Mouse (Mus musculus) G1E (cell line): ENCODE measurements around the gene Coro1c. TPM values are rescaled to one million over a fixed set of nuclear protein-coding genes. Genes with fewer than 3 reads are reported as not detected.

ENCODE experiments used
- ATAC-seq: 2 replicates; pipeline ENCODE4 v1.8.0; 2016; ENCODE audit warnings: mild to moderate bottlenecking; ENCODE audit not compliant: insufficient number of reproducible peaks, poor library complexity, low FRiP score, severe bottlenecking; ENCODE audit errors: extremely low read depth
- DNase-seq: peaks from one replicate; pipeline ENCODE4 v3.0.0; 2012; ENCODE audit warnings: low spot score
- H3K27me3 ChIP-seq: 2 replicates; pipeline ENCODE4 v1.6.1; 2012; ENCODE audit warnings: mild to moderate bottlenecking, low read length, inconsistent platforms; ENCODE audit not compliant: insufficient read depth
- H3K36me3 ChIP-seq: replicated peaks from 2 replicates; pipeline ENCODE3; 2012; ENCODE audit warnings: mild to moderate bottlenecking, inconsistent platforms
- H3K4me1 ChIP-seq: 2 replicates; pipeline ENCODE4 v1.6.1; 2012; ENCODE audit warnings: low read depth, low read length, inconsistent platforms, mixed read lengths; ENCODE audit not compliant: insufficient read depth
- H3K4me3 ChIP-seq: 2 replicates; pipeline ENCODE4 v1.5.1; 2012; ENCODE audit warnings: low read depth, mild to moderate bottlenecking, inconsistent platforms, low read length, moderate library complexity, mixed read lengths
- H3K9me3 ChIP-seq: replicated peaks from 2 replicates; pipeline ENCODE4 v1.6.1; 2012; ENCODE audit warnings: inconsistent platforms
- CTCF ChIP-seq: IDR thresholded peaks from 2 replicates; pipeline ENCODE4 v1.5.1; 2012; ENCODE audit warnings: low read depth, low read length, inconsistent platforms, mixed read lengths
- GATA1 ChIP-seq: IDR thresholded peaks from 2 replicates; pipeline ENCODE4 v1.6.1; 2012; ENCODE audit warnings: borderline replicate concordance, low read length, inconsistent platforms, mixed read lengths
- GATA2 ChIP-seq: IDR thresholded peaks from 2 replicates; pipeline ENCODE4 v1.6.1; 2012; ENCODE audit warnings: low read depth, low read length, inconsistent platforms, borderline replicate concordance
- POLR2AphosphoS5 ChIP-seq: IDR thresholded peaks from 2 replicates; pipeline ENCODE4 v1.6.1; 2012; ENCODE audit warnings: low read depth, low read length, inconsistent platforms; ENCODE audit not compliant: insufficient replicate concordance
- TAL1 ChIP-seq: conservative IDR thresholded peaks from 2 replicates; pipeline ENCODE4 v1.6.1; 2012; ENCODE audit warnings: low read depth, low read length, inconsistent platforms, mixed read lengths
- polyA plus RNA-seq: library from polyadenylated mRNA; stranded (reverse); fragments of >175 nt; gene quantifications from 2 replicates; pipeline ENCODE4 v1.2.3, GENCODE M21; 2012
- total RNA-seq, 2 experiments: library from RNA; stranded (forward) in 1 of 2; stranded (reverse) in 1 of 2; fragments of 200-1000 nt in 1 of 2; fragments of >200 nt in 1 of 2; fragmentation: Nextera tagmentation in 1 of 2; gene quantifications; 2 replicates each; pipeline ENCODE4 v1.2.3; 2014 to 2017

Gene Coro1c
- total and polyA plus RNA-seq, 3 experiments, result 59.1 to 77.5 (median 70.5) TPM

DNA sequence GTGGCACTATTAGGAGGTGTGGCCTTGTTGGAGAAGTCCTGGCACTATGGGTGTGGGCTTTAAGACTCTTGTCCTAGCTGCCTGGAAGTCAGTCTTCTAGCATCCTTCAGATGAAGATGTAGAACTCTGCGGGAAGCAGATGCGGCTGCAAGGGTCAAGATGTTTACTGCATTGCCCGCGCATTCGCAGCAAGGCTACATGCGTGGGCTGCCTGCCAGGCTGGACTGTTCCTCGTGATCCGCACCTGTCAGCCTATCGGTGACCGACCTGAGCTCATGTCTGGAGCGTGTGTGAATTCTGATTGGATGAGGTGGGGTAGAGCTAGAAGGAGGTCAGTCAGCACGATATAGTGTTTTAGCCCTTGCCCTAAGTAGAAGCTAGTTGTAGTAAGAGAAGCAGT, 44.6 kb downstream of the Coro1c start:
- Histone ChIP-seq H3K4me1 (peaks cover 15% of the 10 kb centered on the region), H3K36me3 (peaks cover 90% of the 10 kb centered on the region), H3K9me3 (no peaks in the 10 kb centered on the region), H3K4me3 (no peak overlapping the region), H3K27me3 (no peaks in the 10 kb centered on the region)
- TF ChIP-seq GATA2 (no peak), GATA1 (no peak), CTCF (no peak), POLR2AphosphoS5 (no peak), TAL1 (no peak)
- DNase-seq (no peak), ATAC-seq (no peak)

DNA sequence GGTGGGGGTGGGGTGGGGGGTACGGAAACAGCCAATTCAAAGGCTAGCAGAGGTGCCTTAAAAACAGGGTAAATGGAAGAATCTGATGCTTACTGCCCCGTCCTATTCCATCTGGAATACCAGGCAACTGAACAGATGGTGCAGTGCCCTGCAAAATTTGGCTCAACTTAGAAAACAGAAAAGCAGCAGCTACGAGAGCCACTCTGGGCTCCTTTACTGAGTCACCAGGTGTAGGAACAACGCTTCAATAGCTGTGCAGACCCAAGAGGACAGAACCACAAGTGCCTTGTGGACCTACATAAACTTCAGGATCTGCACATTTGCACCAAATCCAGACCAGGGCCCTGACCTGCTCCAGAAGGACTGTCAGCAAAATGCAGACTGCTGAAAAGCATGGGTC, 46.1 kb downstream of the Coro1c start:
- Histone ChIP-seq H3K4me1 (peaks cover 14% of the 10 kb centered on the region), H3K27me3 (no peaks in the 10 kb centered on the region), H3K9me3 (no peaks in the 10 kb centered on the region), H3K36me3 (peaks cover 93% of the 10 kb centered on the region), H3K4me3 (no peak overlapping the region)
- TF ChIP-seq CTCF (no peak), GATA2 (no peak), GATA1 (no peak), POLR2AphosphoS5 (no peak), TAL1 (no peak)
- no peak for DNase-seq
- no peak for ATAC-seq

DNA sequence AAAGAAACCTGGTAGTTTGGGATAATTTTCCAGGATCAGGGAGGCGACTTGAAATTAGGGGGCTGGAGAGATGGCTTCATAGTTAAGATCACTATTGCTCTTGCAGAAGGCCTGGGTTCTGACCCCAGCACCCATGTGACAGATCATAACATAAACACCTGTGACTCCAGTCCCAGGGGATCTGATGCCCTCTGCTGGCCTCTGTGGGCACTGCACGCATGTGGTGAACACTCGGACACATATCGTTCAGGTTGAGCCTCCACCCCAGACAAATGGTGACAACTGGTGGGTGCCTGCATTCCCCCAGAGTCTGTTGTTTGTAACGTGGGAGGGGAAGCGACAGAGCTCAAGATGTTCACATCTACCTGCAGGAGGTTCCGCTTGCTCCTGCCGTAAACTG, 47.3 kb downstream of the Coro1c start:
- Histone ChIP-seq H3K4me3 (no peak overlapping the region), H3K9me3 (no peaks in the 10 kb centered on the region), H3K27me3 (no peaks in the 10 kb centered on the region), H3K36me3 (peaks cover 95% of the 10 kb centered on the region), H3K4me1 (peaks cover 14% of the 10 kb centered on the region)
- no peak for ATAC-seq
- no peak for DNase-seq
- TF ChIP-seq CTCF, result peak; percentile 54
- no peak for TF ChIP-seq GATA1

DNA sequence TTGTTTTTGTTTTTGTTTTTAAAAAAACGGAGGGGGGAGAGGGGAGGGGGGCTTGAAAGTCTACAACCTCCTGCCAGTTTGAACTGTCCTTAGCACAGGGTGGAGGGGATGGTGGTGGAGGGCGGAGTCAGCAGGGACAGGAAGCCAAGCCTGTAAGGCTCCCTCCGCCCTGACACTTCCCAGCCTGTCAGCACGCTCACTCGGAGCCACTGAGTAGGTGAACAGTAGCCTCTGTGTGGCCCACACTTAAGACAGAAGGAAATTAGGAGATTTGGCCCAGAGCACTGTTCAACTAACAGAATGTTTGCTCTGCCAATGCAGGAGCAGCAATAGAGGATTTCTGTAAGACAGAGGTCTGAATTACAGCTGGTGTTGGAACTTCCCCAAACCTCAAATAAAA, 49.6 kb downstream of the Coro1c start:
- Histone ChIP-seq H3K4me3 (no peak overlapping the region), H3K4me1 (peaks cover 15% of the 10 kb centered on the region), H3K9me3 (no peaks in the 10 kb centered on the region), H3K36me3 (peaks cover 97% of the 10 kb centered on the region), H3K27me3 (no peaks in the 10 kb centered on the region)
- TF ChIP-seq GATA1 (no peak), CTCF (no peak), TAL1 (no peak), GATA2 (no peak), POLR2AphosphoS5 (no peak)
- no peak for DNase-seq
- no peak for ATAC-seq

DNA sequence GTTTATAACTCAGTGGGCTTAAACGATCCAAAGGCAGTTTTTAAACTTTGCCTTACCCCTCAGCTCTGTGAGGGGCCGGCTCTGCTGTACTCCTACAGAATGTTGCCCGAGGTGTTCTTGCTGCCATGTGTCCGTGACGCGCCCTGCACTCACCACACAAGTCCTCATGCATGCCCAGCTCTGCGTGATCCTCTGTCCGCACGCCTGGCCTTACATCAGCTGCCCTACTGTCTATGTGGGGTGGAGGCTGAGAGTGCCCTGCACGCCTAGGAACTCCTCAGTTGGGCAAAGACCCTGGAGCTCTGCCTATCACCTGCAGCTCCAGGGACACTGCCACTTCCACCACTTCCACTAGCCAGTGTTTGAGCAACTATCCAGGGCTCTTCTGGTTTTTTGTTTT, 50.0 kb downstream of the Coro1c start:
- ATAC-seq, result no peak
- peaks cover 97% of the 10 kb centered on the region for H3K36me3 ChIP-seq
- TF ChIP-seq TAL1, result no peak
- no peak for TF ChIP-seq CTCF
- no peak for TF ChIP-seq GATA1
- no peak for TF ChIP-seq POLR2AphosphoS5
- no peak for TF ChIP-seq GATA2

DNA sequence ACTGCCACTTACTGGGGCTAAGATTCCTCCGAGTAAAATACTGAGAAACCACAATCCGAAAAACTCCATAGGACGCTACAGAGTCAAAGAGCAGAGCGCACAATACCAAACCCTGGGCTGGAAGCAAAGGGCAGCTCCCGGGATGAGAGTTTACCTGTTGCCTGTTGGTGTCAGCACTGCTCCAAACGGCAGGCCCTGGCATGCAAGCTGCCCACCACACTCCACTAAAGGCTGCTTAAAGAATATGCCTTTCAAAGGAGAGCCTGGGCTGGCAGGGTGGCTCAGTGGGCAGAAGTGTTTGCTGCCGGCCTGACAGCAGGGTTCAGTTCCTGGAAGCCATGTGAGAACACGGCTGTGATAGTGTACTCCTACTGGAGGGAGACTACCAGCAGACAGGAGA, 50.9 kb downstream of the Coro1c start:
- no peak for DNase-seq
- no peaks in the 10 kb centered on the region for H3K27me3 ChIP-seq
- ATAC-seq, result no peak
- peaks cover 15% of the 10 kb centered on the region for H3K4me1 ChIP-seq
- peaks cover 96% of the 10 kb centered on the region for H3K36me3 ChIP-seq
- H3K9me3 ChIP-seq, result no peaks in the 10 kb centered on the region
- H3K4me3 ChIP-seq, result no peak overlapping the region
- TF ChIP-seq GATA1, result no peak
- TF ChIP-seq CTCF, result no peak
- no peak for TF ChIP-seq POLR2AphosphoS5

More for the DNA sequence above, 50.0 kb downstream of the Coro1c start:
- Histone ChIP-seq H3K9me3 (no peaks in the 10 kb centered on the region), H3K27me3 (no peaks in the 10 kb centered on the region), H3K4me1 (peaks cover 15% of the 10 kb centered on the region), H3K4me3 (no peak overlapping the region)
- no peak for DNase-seq

DNA sequence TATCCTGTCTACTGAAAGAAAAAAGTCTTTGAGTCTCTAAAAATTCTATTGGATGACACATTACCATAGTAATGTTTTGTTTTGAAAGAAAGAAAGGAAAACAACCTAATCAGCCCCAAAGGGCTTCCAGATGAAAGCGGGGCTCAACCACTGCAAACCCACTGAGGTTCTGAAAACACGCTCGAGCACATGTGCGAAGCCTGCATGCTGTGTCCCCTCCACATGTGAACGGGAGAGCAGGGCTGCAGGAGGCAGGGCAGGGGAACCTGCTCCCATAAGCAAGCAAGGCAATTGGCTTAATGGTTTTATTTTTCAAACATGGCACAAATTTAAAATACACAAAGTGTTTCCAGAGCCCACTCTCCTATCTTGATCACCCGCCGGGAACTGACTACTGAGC, 51.9 kb downstream of the Coro1c start:
- peaks cover 15% of the 10 kb centered on the region for H3K4me1 ChIP-seq
- TF ChIP-seq CTCF (no peak), TAL1 (no peak), GATA1 (no peak), GATA2 (no peak)
- H3K36me3 ChIP-seq, result peaks cover 96% of the 10 kb centered on the region
- H3K9me3 ChIP-seq, result no peaks in the 10 kb centered on the region
- H3K4me3 ChIP-seq, result no peak overlapping the region
- DNase-seq (no peak), ATAC-seq (no peak)
- no peaks in the 10 kb centered on the region for H3K27me3 ChIP-seq
